Mouse (Mus musculus): ENCODE data around the gene Sparcl1.
A peak's percentile ranks its signal among the peaks of the same experiment; 100 is the strongest.

Gene Sparcl1

GRCm38 (mm10) chr5:104060429-104060828 lies 53.1 kb downstream of the Sparcl1 start:
- DNase-seq: no peak

- DNase-seq: no peak
Observed at GRCm38 (mm10) chr5:104059628-104060027, 53.9 kb downstream of the Sparcl1 start.

GRCm38 (mm10) chr5:104058021-104058420 lies 55.5 kb downstream of the Sparcl1 start:
- DNase-seq: no peak

GRCm38 (mm10) chr5:104056295-104056694 lies 57.2 kb downstream of the Sparcl1 start:
- DNase-seq: no peak

DNA sequence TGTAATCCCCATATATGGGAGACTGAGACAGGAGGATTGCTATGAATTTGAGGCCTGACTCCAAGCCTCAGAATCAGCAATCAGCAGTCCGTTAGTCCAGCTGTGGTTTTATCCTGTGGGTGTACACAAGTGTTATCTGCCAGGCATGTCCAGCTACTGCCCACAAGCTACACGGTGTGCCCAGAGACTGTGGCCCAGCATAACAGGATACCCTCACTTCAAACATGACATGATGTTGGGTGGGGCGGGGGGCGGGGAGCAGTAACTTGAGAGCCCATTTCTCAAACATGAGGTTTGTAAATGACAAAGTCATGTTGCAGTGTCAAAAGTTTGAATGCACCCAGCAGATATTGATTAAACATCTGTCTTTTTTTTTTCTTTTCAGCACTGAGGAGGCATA lies 57.7 kb downstream of the Sparcl1 start:
- no peak for DNase-seq

GRCm38 (mm10) chr5:104054938-104055337 lies 58.6 kb downstream of the Sparcl1 start:
- no peak for DNase-seq

DNA sequence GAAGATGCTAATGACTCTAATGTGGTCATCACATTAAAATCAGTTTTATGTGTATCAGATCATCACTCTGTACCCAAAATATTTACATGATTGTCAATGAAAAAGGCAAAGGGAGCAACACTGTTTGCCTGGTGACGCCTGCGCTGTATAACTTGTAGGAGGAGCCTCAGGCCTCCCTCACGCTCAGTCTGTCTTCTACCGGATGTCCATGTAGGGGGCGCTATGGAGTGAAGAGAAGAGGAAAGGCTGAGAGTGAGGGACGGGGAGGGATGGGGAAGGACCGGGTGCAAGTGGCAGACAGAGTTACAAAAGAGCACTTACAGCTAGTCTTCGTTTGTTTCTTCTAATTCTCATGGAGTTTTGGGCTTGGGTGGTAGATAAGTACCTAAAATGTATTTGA lies 60.6 kb downstream of the Sparcl1 start:
- DNase-seq: no peak

- peak; percentile 28 for DNase-seq
Observed at GRCm38 (mm10) chr5:104048139-104048538, 65.4 kb downstream of the Sparcl1 start.

GRCm38 (mm10) chr5:104047200-104048105 lies 66.1 kb downstream of the Sparcl1 start:
- DNase-seq: no peak

DNA sequence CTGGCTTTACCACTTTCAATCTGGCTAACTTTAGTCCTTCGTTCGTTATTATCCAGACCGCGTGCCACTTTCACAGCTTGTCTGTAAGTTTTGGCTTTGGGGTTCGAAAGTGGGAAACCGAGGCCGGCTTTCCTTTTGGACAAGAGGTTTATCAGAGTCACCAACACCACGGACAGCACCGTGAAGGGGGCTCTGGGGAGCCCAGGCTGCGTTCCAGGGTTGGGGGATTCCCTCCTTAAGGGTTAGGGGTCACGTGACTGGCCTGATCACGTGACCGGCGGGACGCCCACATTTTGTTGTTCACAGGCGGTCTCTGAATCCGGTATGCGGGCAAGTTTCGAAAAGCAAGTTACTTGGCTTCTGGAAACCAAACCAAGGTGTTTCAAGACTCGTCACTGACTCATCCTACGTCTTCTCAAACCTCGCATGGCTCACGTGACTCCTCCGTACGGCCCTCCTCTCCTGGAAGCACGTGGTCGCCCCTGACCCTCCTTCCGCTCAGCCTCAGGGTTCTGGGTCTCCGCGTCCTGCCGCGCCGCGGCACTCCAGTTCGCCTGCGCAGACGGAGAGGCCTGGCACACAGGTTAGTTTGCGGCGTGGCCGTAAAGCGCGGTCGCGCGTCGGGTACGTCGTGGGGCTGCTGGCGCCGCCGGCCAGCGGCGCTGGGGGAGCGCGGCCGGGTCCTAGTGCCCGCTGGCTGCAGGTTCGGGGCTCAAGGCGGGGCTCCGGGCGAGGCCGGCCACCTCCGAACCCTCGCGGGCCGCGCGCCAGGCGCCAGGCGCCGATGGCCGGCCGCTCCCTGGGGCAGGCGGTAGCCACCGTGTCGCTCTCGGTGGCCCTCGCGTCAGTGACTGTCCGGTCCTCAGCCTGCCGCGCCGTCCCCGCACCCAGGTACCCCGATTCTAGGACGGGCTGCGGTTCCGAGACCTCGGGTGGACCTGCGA lies 67.0 kb downstream of the Sparcl1 start, which contains the start of gene Nudt9:
TSS of gene Nudt9 (plus strand) at position 51 of the 944 bp plus-strand sequence.
- peak; percentile 96 for DNase-seq

DNA sequence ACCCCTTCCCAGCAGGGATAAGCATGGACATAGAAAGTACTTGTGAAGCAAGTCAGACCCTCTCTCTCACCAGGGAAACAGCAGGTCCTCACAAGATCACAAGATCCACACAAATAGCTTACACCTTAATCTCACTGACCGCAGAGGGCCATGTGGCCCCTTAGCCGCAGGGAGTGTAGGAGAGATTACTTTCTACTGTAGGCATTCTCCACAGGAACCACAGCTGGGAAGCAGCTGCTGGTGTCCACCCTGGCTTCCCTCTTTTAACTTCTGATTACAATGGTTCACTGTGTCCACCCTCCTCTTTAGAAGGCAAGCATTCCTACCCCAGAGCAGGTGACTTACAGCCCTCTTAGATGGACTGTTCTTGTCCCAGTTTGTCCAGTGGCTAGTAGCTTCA lies 69.8 kb downstream of the Sparcl1 start:
- no peak for DNase-seq

DNA sequence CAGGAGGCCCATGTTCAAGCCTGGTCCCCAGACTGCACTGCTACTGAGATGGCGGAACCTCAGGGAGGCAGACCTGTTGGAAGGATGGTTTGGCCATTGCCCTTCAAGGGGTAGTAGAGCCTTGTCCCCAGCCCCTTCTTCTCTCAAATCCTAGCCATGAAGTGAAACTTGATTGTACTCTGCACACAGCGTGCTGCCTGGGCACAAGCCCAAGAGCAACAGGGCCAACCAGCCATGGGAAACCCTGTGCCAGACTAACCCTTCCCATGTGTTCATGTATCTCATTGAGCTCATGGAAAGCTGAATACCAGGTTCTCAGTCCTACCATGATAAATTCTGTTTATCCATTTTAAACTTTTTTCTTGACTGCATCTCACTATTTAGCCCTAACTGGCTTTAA lies 70.6 kb downstream of the Sparcl1 start:
- DNase-seq: no peak

DNA sequence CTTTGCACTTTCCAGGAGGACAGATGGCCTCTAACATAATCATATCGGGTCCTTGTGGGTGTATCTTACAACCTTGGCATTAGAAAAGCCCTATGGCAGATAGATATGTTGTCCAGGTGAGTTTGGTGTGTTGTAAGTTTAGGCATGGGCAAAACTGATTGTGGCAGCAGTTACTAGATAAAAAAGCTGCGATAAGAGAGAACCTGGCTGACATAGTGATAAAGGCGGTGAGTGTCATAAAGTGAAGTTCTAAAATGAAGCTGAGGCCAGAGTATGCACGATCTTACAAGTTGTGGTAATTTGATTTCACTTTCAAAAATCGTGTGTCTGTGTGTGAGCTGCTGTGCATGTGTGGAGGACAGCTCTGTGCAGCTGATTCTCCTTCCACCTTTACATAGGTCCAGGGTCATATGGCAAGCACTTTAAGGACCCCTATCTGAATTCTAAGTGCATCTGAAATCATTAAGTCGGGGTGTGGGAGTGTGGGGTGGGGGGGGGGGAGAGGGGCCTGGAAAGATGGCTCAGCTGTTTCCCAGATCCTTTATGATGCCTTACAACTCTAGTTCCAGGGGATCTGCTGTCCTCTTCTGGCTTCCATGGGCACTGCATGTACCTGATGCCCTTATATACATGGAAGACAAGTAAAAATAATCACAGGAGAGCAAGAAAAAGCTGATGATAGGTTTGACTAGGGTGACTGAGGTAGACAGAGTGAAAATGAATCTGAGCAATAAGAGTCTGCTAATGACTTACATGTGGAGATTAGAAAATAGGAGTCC lies 74.2 kb downstream of the Sparcl1 start:
- DNase-seq: peak; percentile 46

DNA sequence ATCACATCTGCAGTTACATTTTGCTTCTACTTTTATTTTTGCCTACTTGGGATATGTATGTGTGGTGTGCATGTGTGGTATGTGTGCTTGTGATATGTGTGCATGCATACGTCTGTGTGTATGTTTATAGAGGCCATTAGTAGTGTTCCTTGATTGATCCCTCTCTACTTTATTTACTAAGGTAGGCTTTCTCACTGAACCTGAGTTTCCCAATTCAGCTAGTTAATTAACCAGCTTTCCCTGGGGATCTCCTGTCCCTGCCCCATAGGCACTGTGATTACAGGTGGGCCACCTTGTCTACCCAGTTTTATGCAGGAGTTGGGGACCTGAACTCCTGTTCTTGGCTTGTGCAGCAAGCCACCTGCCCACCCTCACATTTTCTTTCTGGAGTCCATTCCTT lies 76.8 kb downstream of the Sparcl1 start:
- DNase-seq: no peak

GRCm38 (mm10) chr5:104035824-104036223 lies 77.7 kb downstream of the Sparcl1 start:
- DNase-seq: no peak

DNA sequence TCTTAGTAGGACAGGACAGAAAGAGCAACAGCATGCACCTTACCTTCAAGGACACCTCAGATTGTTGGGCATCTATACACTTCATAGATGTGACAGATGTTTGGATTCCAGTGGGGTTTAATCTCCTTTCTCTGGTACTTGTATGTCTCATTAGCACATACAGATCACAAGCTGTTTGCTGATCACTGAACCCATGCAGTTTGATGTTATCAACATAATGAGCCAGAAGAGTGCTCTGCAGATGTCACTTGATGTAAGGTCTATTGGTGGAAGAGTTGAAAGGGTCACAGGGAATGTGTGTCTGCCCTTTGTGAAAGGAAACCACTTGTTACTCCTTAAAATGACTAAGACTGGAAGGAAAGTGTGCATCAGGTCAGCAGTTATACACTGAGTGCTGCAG lies 78.5 kb downstream of the Sparcl1 start:
- DNase-seq: no peak

DNA sequence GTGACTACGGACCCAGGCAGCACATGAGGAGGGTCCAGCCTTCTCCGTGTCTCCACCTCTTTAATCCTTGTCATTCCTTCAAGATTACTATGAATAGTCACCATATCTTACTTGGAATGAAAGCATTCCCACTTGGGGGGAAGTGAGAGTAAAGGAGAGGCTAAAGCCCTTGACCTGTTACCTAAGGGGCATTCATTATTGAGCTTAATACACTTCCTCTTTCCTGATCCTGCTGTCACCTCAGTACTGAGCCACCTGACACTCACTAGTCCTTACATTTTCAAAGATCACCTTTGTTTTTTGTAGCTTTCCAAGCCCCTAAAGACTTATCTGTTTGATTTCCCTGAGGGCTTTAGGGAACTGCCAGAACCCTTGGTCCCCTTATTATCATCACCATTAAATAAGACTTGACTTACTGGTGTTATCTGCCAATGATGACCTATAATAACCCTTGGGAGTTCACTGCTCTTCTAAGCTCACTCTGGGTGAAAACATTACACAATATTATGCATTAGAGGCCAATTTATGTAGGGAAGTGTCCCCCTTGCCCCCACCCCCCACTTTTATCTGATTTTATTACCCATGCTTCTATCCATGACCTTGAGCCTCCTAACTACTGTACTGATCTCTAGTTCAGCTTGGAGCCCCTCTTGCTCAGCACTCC lies 81.0 kb downstream of the Sparcl1 start:
- no peak for DNase-seq
